Mouse (Mus musculus): ENCODE data around the gene Nipsnap1.

The Nipsnap1 gene

GRCm38 (mm10) chr11:4873755-4874475, at the start of gene Nipsnap1:
TSS of gene Nipsnap1 (plus strand) at chr11:4873951.
- DNase-seq (ENCODE audit: low spot score) = peak; percentile 85

DNA sequence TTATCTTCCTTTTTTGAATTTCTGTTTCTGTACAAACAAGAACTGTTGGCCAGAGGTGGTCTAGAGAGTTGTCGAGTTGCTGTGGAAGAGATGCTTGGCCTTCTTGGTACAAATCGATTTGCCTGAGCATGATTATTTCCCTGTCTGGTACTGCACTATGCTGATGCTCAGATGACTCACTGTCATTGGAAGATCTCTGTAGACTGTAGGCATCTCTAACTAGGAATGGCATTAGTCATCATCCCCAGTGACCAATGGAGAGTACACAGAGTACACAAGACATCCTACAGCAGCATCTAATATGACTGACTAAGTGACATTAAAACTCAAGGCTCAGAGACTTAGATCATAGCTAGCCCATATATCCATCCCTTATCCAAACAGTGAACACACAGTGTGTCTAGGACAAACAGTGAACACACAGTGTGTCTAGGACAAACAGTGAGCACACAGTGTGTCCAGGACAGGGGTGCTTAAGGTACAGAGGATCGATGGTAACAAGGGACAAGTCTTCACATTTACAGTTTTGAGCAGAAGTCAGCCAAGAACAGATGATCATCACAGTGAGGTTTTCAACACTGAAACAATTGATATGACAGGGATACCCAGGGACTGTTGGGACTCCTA, 47.5 kb upstream of the Nipsnap1 start:
- DNase-seq (ENCODE audit: low spot score) = no peak

GRCm38 (mm10) chr11:4827340-4827739, 46.4 kb upstream of the Nipsnap1 start:
- no peak for DNase-seq (ENCODE audit: low spot score)

DNA sequence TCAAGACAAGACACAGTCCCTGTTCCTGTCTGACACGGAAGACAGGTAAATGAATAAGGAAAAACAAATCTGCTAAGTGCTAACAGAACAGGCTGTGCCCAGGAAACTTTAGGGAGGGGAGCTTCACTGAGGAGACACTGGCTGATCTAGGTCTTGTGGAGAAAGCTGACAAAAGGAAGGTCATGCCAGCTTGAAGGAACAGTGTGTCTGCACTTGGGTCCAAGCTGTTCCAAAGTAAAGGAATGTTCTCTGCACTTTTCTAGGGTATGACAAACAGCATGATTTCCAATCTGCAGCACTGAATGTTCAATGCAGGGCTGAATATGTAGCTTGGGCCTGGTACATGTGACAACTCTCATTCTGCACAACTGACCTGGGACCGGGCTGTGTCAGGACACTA, 45.8 kb upstream of the Nipsnap1 start:
- DNase-seq (ENCODE audit: low spot score) = no peak

- no peak for DNase-seq (ENCODE audit: low spot score)
Measured at GRCm38 (mm10) chr11:4831066-4831465, 42.7 kb upstream of the Nipsnap1 start.

DNA sequence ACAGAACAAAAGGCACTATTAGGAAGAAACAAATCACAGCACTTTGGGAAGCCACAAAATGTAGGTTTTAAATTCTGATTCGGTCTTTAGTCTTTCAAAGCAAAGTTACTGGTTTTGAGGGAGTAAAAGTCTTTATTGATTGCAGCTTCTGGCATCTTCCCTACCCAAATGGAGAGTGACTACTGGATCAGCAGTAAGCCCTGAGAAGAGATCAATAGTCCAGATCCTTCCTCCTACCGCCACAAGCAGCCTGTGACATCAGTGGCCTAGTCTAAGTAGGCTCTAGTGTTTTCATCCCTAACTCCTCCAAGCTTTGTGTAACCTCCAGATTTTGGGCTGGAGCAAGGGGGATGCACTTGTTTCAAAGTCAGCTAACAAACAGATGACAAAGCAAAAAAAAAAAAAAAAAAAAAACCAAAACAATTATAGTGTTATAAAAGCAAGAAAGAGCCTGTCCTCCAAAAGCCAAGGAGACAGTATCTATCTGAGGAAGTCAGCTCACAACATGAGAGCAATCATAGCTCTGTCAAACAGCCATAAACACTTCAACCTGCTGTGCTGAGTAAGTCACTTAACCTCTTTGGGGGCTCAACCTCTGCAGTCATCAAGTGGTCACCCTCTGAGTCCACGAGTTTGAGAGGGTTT, 40.3 kb upstream of the Nipsnap1 start:
- DNase-seq (ENCODE audit: low spot score) = no peak

DNA sequence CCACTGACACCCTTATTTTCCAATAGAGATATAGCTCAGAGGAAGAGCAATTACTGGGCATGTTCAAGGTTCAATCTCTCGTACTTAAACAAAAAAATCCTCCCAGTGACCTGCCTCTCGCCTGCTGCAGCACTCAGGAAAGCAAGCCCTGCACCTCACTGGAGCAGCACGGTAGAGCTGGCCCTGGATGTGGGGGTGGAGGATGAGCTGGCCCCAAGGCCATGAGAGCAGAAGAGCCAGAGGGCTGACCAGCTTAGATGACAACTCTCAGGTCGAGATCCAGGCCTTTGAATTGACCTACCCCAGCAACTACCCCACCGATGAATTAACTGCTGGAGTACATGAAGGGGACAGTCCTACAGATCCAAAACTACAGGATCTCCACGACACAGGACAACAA, 38.3 kb upstream of the Nipsnap1 start:
- DNase-seq (ENCODE audit: low spot score) = no peak

DNA sequence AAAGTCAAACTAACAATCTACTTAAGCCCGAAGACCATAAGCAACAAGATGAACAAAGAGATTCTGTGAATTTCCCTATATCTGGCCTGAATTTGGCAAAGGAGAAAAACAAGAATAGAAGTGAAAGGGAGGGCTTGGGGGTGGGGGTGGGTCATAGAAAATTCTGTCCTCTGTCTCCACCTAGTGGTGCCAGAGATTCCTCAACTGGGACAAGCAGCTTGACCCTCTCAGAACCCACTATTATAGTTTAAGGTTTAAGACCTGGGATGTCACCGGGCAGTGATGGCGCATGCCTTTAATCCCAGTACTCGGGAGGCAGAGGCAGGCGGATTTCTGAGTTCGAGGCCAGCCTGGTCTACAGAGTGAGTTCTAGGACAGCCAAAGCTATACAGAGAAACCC, 37.0 kb upstream of the Nipsnap1 start:
- DNase-seq (ENCODE audit: low spot score) = peak; percentile 69

- DNase-seq (ENCODE audit: low spot score) = no peak
Measured at GRCm38 (mm10) chr11:4837342-4837741, 36.4 kb upstream of the Nipsnap1 start.

GRCm38 (mm10) chr11:4838235-4838634, 35.5 kb upstream of the Nipsnap1 start:
- DNase-seq (ENCODE audit: low spot score) = no peak

- DNase-seq (ENCODE audit: low spot score) = no peak
Measured at GRCm38 (mm10) chr11:4840942-4841526, 32.7 kb upstream of the Nipsnap1 start.

DNA sequence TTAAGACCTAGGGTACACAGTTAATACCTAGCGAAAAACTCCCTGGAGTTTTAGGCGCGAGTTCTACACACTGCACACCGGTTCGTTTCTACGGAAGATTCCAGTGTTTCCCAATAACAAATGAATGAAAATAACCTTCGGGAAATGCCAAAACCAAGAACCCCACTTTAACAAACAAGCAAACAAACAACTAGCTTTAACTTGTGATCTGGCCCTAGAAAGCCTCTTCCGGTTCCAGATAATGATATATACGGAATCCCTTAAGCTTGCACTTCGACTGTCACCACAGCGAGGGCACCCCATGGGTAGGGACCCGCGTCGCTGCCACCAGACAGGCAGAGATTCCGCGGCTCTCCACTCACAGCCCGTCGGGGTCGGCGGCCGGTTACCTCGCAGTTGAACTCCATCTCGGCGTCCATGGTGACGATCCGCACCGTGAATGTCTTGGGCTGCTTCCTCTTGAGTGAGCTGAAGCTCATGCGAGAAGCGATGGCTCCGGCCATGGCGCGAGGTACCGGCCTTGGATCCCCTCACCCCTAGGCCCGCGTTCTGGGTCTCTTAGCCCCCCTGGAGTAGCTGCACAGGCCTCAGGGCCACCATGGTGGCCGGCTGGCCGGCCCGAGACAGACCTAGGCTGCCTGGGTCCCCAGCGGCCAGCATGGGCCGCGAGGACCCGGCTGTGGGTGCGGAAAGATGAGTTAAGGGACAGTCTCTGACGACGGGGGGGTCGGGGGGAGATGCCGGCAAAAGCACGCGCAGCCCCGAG, 25.1 kb upstream of the Nipsnap1 start:
- DNase-seq (ENCODE audit: low spot score) = peak; percentile 68

DNA sequence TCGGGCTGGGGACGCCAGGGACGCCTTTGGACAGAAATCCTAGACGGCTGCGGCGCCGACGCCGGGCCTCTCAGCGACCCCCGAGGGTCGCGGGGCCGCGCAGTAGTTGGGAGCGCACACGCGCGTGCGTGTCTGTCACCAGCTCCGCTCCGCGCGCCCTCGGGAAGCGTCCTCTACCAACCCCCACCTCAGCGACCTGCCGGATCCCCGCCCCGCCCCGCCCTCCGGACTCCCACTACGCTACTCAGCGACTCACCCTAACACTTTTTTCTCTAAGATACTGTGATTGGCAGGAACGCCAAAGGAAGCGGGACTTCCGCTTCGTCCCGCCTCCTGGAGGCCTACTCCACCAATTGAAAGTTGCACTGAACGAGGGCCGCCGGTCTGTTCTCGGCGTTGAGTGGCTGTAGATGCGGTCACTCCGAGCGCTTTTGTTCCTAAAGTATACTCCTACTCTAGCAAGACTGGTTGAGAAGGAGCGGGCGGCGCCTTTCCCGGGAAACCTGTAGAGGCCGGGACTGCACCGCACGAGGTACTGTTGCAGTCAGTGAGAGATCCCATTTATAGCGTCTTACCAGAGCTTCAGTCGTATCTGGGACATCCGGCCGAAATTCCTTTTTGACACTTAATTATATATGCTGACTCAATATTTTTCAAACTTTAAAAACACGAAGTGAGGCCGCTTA, 24.4 kb upstream of the Nipsnap1 start, which contains the start of gene Nf2:
Nf2 (minus strand) TSS at position 279 of the 686 bp plus-strand sequence.
- DNase-seq (ENCODE audit: low spot score) = peak; percentile 94

- no peak for DNase-seq (ENCODE audit: low spot score)
Measured at GRCm38 (mm10) chr11:4850404-4850803, 23.3 kb upstream of the Nipsnap1 start.

DNA sequence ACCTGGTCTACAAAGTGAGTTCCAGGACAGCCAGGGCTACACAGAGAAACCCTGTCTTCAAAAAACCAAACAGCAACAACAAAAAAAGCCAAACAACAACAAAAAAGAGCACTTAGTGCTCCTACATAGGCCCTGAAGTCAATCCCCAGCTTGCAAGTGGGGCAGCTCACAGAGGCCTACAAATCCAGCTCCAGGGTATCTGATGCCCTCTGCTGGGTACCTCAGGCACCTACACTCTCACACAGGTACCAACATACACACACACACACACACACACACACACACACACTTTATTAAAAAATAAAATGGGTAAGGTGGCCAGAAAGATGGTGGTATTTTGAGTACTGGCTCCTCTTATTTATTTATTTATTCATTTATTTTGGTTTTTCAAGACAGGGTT, 20.7 kb upstream of the Nipsnap1 start:
- DNase-seq (ENCODE audit: low spot score) = no peak

GRCm38 (mm10) chr11:4854181-4854580, 19.6 kb upstream of the Nipsnap1 start:
- DNase-seq (ENCODE audit: low spot score) = no peak

- DNase-seq (ENCODE audit: low spot score) = no peak
Measured at GRCm38 (mm10) chr11:4858416-4858815, 15.3 kb upstream of the Nipsnap1 start.

DNA sequence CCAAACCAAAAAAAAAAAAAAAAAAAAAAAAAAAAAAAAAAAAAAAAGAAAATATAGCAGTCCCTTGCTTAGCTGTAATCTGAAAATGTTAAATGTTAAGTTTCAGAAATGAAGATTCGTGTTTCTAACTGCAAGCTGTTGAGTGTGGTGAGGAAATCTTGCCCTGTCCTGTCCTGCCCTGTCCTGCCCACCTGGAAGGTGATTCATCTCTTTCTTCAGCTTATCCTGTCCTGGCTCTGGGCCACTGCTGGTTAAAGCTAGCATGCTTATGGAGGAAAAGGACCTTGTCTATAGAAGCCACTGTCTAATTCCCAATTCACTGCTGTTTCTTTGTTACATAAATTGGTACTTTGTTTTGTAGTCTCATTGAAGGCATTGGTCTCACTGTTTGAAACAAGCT, 12.8 kb upstream of the Nipsnap1 start:
- no peak for DNase-seq (ENCODE audit: low spot score)

GRCm38 (mm10) chr11:4861816-4862604, 11.7 kb upstream of the Nipsnap1 start:
- DNase-seq (ENCODE audit: low spot score) = no peak

GRCm38 (mm10) chr11:4862730-4863129, 11.0 kb upstream of the Nipsnap1 start:
- no peak for DNase-seq (ENCODE audit: low spot score)
